Mouse (Mus musculus): ENCODE results near the gene Mthfsd.

- TF ChIP-seq CTCF (IDR thresholded peaks at IDR 0.05) (no peak), EP300 (IDR thresholded peaks at IDR 0.05) (peak; percentile 73)
Measured at GRCm38 (mm10) chr8:121127291-121127701, 19.1 kb upstream of the Mthfsd start.
